Mouse (Mus musculus) spleen, adult 18-20 months (tissue): ENCODE results near the gene Zfp346.
"Not testable (repeated sequence)": the region's sequence is repeated elsewhere in the genome, so short reads cannot be mapped to it uniquely, and the experiment has no call there.

Source experiments
- DNase-seq, 2 experiments: peaks; one replicate each; pipeline ENCODE4 v3.0.0; 2022; ENCODE audit warnings: mixed read lengths in 2 of 2

Gene Zfp346

GRCm38 (mm10) chr13:55105045-55105952 lies at the start of gene Zfp346:
Zfp346 (plus strand) TSS chr13:55105311.
- peak; percentile 96 to 99 for DNase-seq

DNA sequence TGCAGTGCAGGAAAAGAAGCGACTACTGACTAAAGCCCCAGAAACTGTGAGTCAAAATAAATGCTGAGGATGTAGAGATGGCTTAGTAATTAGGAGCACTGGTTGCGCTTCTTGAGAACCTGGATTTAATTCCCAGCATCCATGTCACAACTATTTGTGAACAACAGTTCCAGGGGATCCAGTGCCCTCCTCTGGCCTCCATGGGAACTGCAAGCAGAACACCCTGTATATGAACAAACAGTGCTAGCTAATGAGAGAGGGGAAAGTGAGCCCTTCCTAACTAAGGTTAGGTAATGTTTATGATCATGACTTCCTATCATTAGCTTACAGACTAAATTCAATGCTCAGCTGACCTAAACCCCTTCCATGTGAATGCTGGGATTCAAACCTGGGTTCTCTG lies 47.1 kb upstream of the Zfp346 start:
- peak in 1 of 2 experiments; percentile 43 for DNase-seq

DNA sequence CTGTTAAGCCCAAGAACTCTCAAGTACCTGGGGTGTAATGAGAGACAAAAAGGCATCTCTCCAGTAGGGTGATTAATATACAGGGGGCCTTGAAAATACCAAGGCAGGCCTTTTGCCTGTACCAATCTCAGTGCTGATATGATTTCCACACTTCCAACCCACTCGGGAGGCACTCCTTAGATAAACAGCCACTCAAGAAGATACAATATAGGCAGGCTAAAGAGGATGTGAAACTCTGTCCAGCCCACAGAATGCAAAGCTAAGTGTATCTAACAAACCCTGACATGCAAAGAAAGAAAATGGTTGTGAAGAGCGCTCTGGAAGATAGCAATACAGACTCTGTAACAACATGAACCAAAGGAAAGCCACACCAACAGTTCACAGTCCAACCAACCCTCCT lies 41.8 kb upstream of the Zfp346 start:
- peak in 1 of 2 experiments; percentile 19 for DNase-seq

- DNase-seq: no peak
These were observed 35.4 kb upstream of the Zfp346 start for GRCm38 (mm10) chr13:55069719-55070118.

DNA sequence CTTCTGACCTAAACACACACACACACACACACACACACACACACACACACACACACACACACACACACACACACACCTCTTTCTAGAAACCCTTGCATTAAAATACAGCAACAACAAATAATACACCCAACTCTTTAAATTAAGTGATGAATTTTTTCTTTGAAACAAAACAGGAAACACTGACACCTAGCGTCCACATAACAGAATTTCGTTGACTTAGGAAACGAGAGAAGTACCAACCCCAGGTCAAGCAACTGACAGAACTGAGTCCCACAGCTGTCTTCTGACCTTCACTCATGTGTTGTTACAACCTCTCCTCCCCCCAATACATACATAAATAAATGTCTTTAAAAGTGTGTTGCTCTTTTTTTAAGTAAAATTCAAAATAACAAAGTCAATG lies 33.8 kb upstream of the Zfp346 start:
- no peak for DNase-seq

DNA sequence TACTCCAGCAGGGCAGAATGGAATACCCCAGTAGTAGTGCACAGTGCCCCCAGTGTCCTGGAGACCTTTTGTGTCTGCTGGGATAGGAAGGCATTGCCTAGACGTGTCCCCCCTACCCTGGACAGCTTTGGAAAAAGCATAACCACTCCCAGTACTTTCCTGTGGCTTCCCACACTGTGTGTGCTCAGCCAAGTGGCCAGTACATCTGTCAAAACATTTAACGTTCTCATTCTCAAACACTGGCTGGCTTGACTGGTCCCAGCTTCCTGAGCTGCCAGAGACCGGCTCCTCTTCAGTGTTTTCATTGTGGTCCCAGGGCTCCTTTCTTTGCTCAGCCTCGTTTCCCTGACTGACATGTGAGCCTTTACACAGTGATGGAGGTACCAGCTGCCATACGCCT lies 29.5 kb upstream of the Zfp346 start:
- no peak for DNase-seq

DNA sequence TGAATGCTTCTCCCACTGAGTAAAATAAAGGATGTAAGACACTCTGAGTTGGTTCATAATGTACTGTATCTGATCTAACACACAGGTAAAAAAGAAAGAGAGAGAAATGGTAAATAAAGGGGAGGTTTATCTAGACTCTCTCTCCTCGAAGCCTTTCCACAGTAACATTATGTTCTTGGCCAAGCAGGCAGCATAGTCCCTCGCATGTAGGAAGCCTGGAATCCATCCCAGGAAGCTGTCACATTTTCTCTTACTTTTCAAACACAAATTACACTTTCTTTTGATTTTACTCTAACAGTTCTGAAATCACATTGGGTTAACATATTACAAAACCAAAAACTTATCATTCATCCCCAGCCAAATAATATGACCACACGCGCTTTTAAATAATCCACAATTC lies 12.5 kb upstream of the Zfp346 start:
- DNase-seq: no peak

DNA sequence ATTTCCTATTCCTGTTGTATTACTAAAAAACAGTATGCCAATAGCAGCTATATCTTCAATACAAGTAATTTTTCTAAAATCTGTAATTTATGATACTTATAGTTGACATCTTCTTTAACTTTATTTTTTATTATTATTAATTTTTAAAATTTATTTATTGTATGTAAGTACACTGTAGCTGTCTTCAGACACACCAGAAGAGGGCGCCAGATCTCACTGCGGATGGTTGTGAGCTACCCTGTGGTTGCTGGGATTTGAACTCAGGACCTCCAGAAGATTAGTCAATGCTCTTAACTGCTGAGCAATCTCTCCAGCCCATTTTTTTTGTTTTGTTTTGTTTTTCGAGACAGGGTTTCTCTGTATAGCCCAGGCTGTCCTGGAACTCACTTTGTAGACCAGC lies 7.3 kb upstream of the Zfp346 start:
- DNase-seq: not testable (repeated sequence)

GRCm38 (mm10) chr13:55099066-55099725 lies 5.9 kb upstream of the Zfp346 start:
- peak in 1 of 2 experiments; percentile 27 for DNase-seq

- peak; percentile 75 to 80 for DNase-seq
These were observed 5.2 kb upstream of the Zfp346 start, which contains the start of gene Uimc1 for GRCm38 (mm10) chr13:55099726-55100478. Uimc1 (minus strand) TSS chr13:55100300.

GRCm38 (mm10) chr13:55101627-55102026 lies 3.5 kb upstream of the Zfp346 start:
- no peak for DNase-seq

- no peak for DNase-seq
These were observed 2.7 kb upstream of the Zfp346 start for GRCm38 (mm10) chr13:55102366-55102765.

GRCm38 (mm10) chr13:55103351-55103750 lies 1.8 kb upstream of the Zfp346 start:
- DNase-seq: no peak

GRCm38 (mm10) chr13:55105953-55106691 lies 1.0 kb downstream of the Zfp346 start:
- DNase-seq: no peak

DNA sequence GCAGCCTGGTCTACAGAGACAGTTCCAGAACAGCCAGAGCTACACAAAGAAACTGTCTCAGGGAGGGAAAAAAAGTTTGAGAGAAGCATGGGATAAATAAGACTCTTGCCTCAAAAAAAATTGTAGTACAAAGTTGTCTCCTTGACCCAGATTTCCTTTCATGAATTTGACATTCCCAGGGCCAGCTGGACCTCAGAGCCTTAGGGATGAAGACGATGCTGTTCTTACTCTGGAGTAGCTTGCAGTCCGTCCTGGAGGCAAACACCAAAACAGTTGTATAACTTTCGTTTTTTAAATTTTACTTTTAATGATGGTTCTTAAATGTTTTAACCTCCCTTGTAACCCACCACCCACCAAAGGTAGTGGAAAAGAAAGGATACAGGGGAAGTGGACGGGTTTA lies 2.0 kb downstream of the Zfp346 start:
- DNase-seq: no peak

- no peak for DNase-seq
These were observed 2.6 kb downstream of the Zfp346 start for GRCm38 (mm10) chr13:55107694-55108093.

DNA sequence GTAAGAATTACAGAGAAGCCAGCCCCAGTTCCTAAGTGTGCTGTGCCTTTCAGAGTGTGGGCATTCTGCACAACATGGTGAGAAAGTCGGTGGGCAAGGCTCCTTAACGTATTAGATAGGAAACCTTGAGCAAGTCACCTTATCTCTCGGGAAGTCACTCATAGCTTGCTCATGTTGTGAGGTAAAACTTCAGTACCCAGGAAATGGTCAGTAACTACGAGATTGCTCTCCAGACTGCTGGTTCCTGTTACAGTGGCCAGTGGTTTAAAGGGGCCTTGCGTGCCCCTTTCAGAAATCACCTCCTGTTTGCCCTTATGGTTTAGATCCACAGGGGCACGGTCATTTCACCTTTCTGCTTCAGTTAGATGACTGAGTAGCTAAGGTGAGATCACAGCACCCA lies 9.3 kb downstream of the Zfp346 start:
- DNase-seq: no peak

- no peak for DNase-seq
These were observed 19.8 kb downstream of the Zfp346 start for GRCm38 (mm10) chr13:55124903-55125302.

DNA sequence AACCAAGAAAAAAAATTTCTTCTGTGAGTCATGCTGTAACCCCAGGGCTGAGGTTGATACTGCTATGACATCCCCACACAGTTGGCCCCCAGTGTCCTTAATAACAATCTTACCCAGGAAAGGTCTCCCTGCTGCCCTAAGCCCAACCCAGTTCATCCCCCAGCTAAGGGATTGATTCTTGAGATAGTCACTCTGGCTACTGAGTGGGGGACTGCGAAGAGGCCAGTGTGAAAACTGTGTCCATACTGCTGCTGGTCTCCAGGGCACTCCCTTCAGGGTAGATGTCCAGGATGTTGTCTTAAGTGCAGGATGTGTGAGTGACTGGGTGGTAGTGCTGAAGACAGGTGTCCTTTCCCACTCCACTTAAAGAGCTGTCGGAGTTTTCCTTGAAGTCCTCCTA lies 28.3 kb downstream of the Zfp346 start, which contains the start of gene Gm17617:
Gene Gm17617 (minus strand): TSS at position 101 of the 400 bp plus-strand sequence.
- DNase-seq: no peak

DNA sequence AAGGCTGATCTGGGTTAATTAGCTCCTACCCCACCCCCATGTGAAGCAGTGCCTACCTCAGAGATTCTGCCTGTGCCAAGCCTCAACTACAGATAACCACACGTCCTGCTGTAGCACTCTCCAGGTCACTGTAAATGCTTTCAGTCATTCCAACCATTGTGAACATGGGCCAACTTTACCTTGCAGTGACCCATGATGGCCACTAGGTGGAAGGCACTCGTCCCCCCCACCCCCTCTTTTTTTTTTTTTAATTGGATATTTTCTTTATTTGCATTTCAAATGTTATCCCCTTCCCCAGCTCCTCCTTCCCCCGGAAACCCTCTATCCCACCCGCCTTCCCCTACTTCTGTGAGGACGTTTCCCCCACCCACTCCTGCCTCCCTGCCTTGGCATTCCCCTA lies 30.3 kb downstream of the Zfp346 start:
- no peak for DNase-seq

DNA sequence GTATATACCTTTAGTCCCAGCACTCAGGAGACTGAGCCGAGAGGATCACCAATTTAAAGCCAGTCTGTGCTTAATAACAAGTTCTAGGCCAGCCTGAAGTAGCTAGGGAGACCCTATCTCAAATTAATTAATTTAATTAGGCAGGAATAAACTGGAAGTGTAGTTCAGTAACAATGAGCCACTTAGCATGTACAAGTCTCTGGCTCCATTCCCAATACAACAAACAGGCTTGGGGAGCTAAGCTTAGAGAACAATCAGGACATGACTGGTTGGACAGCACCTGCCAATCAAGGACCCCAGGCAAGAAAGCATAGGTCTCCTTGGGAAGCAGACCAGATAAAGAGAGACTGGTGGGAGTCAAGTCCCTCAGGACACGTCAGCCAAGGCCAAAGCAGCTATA lies 35.2 kb downstream of the Zfp346 start:
- no peak for DNase-seq

DNA sequence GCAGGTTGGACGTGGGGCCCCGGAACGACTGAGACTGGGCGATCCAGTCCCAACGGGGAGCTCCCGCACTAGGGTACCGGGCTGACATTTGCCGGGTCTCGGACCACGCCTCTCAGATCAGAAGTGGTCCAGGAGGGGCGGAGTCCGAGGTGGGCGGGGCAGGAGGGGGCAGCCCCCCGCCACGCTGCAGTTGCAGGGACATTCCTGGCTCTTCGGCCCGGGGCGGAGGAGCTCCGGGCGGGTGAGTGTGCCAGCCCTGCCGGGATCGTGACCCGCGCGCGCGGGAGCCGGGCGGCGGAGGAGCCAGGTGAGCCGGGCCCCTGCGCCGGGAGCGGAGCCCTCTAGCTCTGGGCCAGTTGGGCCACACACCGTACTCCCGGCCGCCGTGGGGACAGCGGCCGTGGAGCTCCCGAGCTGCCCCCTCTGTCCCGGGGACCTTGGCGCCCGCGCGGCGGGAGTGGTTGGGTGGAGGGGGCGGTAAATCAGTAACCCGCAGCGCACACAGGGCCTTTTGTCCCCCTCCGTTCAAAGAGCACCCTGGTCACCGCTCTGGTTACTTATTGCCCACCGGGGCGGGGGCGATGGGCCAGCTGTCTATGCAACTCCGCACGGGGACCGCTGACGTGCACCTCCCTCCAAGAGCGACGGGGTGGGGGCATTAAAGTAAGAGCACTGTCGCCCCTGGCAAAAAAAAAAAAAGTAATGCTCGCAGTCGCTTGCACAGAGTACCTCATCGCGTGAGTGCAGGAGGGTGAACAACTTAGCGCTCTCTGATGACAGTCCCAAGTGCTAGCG lies 47.7 kb downstream of the Zfp346 start, which contains the start of gene Fgfr4:
Gene Fgfr4 (plus strand): TSS at position 20 of the 795 bp plus-strand sequence.
- DNase-seq: no peak
